Mouse (Mus musculus) G1E-ER4 (cell line): Measurements from ENCODE around the gene 0610010K14Rik. TPM values are rescaled to one million over a fixed set of nuclear protein-coding genes. Genes with fewer than 3 reads are reported as not detected.

ENCODE experiments used
- GATA1 ChIP-seq: IDR thresholded peaks from one replicate; pipeline ENCODE4 v1.8.0; 2012; ENCODE audit warnings: low read length, inconsistent platforms
- polyA plus RNA-seq: library from polyadenylated mRNA; stranded (reverse); fragments of >175 nt; gene quantifications from 2 replicates; pipeline ENCODE4 v1.2.3, GENCODE M21; 2012

The 0610010K14Rik gene
- polyA plus RNA-seq, 1 experiment = 88.8 TPM

- no peak for TF ChIP-seq GATA1
Measured at GRCm38 (mm10) chr11:70212423-70212822, 25.3 kb downstream of the 0610010K14Rik start, which contains the start of gene Slc16a11. Gene Slc16a11, plus strand, starts transcription at chr11:70212752.

- TF ChIP-seq GATA1 = no peak
Measured at GRCm38 (mm10) chr11:70211972-70212371, 25.7 kb downstream of the 0610010K14Rik start.

GRCm38 (mm10) chr11:70210681-70211080, 27.0 kb downstream of the 0610010K14Rik start:
- no peak for TF ChIP-seq GATA1

DNA sequence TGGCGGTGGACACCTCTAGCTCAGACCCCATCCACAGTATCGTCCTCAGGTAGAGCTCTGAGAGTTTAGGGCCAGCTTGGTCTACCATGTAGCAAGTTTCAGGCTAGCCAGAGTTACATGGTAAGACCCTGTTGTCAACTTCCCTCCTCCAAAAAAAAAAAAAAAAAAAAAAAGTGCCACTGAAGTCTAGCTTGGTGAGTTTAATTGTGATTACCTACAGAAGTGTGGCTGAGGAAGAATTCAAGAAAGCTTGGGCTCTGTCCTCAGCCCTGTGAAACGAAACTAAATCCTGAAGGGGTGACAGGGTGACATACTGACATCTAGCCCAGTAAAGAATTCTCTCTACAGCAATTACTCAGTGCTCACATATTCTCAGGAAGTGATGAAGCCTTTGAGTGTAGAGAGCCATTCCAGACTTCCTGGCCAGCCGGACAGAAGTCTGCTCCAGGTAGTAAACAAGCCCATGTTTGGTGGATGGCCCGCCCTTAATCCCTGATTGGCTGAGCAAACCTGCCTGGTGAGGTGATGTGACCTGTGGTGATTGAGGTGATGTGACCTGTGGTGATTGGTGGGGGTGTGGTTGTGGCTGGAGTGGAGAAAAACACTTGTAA, 28.8 kb downstream of the 0610010K14Rik start:
- no peak for TF ChIP-seq GATA1

- no peak for TF ChIP-seq GATA1
Measured at GRCm38 (mm10) chr11:70207283-70207682, 30.4 kb downstream of the 0610010K14Rik start.

- TF ChIP-seq GATA1 = no peak
Measured at GRCm38 (mm10) chr11:70206801-70207200, 30.9 kb downstream of the 0610010K14Rik start.

DNA sequence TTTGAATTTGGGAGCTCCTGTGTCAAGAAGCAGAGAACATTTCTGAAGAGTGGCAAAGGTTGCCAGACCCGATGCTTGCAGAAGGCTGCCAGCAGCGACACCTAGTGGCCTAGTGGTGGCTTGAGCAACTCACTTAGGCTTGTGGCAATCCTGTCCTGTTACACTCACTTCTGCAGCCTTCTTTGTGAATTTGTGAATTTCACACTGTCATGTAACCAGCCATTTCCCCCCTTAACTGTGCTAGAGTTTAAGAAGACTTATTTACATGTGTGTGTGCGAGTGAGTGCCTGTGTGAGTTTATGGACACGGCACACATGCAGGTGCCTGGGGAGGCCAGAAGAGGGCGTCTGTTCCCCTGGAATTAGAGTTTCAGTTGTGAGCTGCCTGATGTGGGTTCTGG, 36.0 kb downstream of the 0610010K14Rik start:
- no peak for TF ChIP-seq GATA1

- no peak for TF ChIP-seq GATA1
Measured at GRCm38 (mm10) chr11:70200036-70200608, 37.6 kb downstream of the 0610010K14Rik start.

GRCm38 (mm10) chr11:70199107-70199506, 38.6 kb downstream of the 0610010K14Rik start:
- no peak for TF ChIP-seq GATA1

DNA sequence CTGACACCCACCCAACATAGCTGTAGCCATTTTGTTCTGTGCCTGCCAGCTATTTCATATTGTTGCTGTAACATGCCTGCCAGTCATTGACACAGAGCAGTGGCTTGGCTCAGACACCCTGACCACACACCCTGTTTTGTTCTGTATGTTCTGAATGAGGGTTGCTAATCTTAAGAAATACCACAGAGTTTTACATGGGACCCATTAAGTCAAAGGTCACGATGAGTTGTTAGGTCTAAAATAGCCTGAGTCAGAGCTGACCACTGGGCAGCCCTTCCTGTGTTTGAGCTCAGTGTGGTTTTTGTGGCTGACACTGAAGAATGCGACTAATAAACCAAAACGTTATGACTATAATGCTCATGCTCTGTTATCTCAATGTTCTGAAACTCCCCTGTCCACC, 39.4 kb downstream of the 0610010K14Rik start:
- TF ChIP-seq GATA1 = no peak

- no peak for TF ChIP-seq GATA1
Measured at GRCm38 (mm10) chr11:70193354-70194285, 44.1 kb downstream of the 0610010K14Rik start.

GRCm38 (mm10) chr11:70192157-70192556, 45.6 kb downstream of the 0610010K14Rik start:
- TF ChIP-seq GATA1 = no peak

GRCm38 (mm10) chr11:70191188-70191587, 46.5 kb downstream of the 0610010K14Rik start:
- no peak for TF ChIP-seq GATA1

DNA sequence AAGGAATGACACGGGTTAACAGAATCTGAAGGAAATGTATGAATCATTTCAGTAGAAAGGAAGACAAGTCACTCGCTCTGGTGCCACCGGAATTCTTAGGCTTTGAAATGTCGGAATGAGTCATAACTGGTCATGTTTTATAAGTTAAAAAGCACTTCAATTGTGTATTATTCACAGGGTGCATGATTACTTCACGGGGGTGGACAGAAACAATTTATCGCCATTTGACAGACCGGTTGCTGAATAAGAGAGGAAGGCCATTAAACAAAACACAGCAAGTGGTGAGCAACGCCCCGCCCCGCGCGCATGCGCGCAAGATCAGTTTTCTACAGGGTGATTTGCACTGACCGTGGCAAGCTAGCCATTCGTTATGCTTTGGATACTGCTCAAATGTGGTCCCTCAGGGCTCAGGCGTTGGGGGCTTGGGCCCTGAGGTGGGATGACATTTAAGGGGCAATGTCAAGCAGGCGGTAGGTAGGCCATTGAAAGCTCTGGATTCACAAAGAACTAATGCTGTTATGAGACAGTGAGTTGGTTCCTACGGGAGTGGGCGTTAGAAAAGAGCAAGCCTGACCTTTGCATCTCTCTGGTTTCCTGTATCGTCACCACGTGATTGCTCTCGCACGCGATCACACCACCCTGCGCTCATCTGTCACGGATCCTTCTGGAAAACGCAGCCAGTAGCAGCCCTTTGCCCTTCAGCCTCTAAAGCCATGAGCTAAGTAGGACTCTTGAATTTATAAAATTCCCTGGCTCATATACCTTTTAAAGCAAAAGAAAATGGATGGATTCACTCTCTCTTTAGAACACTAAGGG, 48.2 kb downstream of the 0610010K14Rik start:
- TF ChIP-seq GATA1 = no peak

Other genes with a start within 250 kb of the 0610010K14Rik start
- gene Gabarap, start 246.8 kb downstream of the 0610010K14Rik start, polyA plus RNA-seq = 164 and 205 TPM in 2 replicates
- gene Phf23, start 242.1 kb downstream of the 0610010K14Rik start, polyA plus RNA-seq = 92.5 and 117 TPM in 2 replicates
- gene Dvl2, start 237.3 kb downstream of the 0610010K14Rik start, polyA plus RNA-seq = 59.6 and 66.9 TPM in 2 replicates
- 19.7 and 28.8 TPM in 2 replicates for gene Acadvl, start 222.5 kb downstream of the 0610010K14Rik start, polyA plus RNA-seq
- gene Dlg4, start 221.0 kb downstream of the 0610010K14Rik start, polyA plus RNA-seq = 7.4 and 7.6 TPM in 2 replicates
- gene Asgr1, start 183.8 kb downstream of the 0610010K14Rik start, polyA plus RNA-seq = not detected in 2 replicates
- not detected in 2 replicates for gene Asgr2, start 145.3 kb downstream of the 0610010K14Rik start, polyA plus RNA-seq
- gene Mgl2, start 107.6 kb downstream of the 0610010K14Rik start, polyA plus RNA-seq = not detected in 2 replicates
- gene Clec10a, start 81.7 kb downstream of the 0610010K14Rik start, polyA plus RNA-seq = 1.5 and 4.3 TPM in 2 replicates
- not detected in 2 replicates for gene Slc16a11, start 25.2 kb downstream of the 0610010K14Rik start, polyA plus RNA-seq
- 9.2 and 12.0 TPM in 2 replicates for gene Slc16a13, start 16.9 kb downstream of the 0610010K14Rik start, polyA plus RNA-seq
- gene Bcl6b, start 8.1 kb downstream of the 0610010K14Rik start, polyA plus RNA-seq = not detected in 2 replicates
- 3.5 and 4.8 TPM in 2 replicates for gene Gm21988, start 1.9 kb upstream of the 0610010K14Rik start, polyA plus RNA-seq
- gene Rnasek, start 1.9 kb upstream of the 0610010K14Rik start, polyA plus RNA-seq = 142 and 145 TPM in 2 replicates
- gene Alox12, start 17.4 kb upstream of the 0610010K14Rik start, polyA plus RNA-seq = not detected in 2 replicates
- gene Alox12e, start 84.7 kb upstream of the 0610010K14Rik start, polyA plus RNA-seq = not detected in 2 replicates
- gene Alox15, start 114.1 kb upstream of the 0610010K14Rik start, polyA plus RNA-seq = not detected in 2 replicates
- gene Pelp1, start 172.1 kb upstream of the 0610010K14Rik start, polyA plus RNA-seq = 97.1 and 115 TPM in 2 replicates
- 202 and 316 TPM in 2 replicates for gene Arrb2, start 194.7 kb upstream of the 0610010K14Rik start, polyA plus RNA-seq
- gene Med11, start 214.0 kb upstream of the 0610010K14Rik start, polyA plus RNA-seq = 13.3 and 29.5 TPM in 2 replicates
- gene Zmynd15, start 221.5 kb upstream of the 0610010K14Rik start, polyA plus RNA-seq = not detected in 2 replicates
- gene Cxcl16, start 222.1 kb upstream of the 0610010K14Rik start, polyA plus RNA-seq = not detected in 2 replicates